Mouse (Mus musculus) CH12F3 (cell line): Measurements from ENCODE around the gene Acp7.

Experiments used
- in situ Hi-C: fragments of 300-500 bp; cut with MboI; formaldehyde crosslinking; loops from 2 replicates; pipeline ENCODE4 v1.14.3; 2020; ENCODE audit warnings: low sequenced_read_pairs

The Acp7 gene

DNA sequence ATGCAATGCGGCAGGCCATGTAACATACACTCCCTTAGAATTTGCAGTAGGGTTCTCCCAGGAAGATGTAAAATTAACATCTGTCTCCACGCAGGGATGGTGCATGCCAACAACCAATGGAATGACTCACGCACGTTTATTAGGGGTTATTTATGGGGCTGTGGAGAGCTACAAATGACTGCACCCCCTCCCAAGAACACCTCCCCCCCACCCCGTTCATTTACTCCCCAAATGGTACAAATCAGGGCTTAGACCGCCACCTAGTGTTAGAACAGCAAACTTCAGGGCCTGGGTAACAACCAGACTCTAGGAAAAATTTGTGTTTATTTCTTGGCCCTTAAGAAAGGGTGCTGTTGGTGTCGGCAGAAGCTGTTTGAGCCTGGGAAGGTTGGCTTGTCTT lies 29.5 kb downstream of the Acp7 start:
- in situ Hi-C loops = no loop called here

DNA sequence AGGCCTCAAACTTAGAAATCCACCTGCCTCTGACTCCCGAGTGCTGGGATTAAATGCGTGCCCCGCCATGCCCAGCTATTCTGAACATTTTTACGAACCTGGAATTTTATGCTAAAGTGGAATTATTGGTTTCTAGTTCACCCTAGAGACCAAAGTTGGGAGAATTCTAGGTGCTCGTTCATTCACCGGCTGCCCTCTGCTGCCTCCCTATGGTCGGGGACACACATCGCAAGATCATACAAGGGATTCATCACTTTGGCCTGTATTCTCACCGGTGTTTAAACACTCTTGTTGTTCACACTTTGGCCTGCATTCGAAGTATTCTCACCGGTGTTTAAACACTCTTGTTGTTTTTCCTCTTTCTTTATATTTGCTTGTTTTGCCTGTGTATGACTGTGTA lies 30.1 kb downstream of the Acp7 start:
- in situ Hi-C loops = no loop called here

DNA sequence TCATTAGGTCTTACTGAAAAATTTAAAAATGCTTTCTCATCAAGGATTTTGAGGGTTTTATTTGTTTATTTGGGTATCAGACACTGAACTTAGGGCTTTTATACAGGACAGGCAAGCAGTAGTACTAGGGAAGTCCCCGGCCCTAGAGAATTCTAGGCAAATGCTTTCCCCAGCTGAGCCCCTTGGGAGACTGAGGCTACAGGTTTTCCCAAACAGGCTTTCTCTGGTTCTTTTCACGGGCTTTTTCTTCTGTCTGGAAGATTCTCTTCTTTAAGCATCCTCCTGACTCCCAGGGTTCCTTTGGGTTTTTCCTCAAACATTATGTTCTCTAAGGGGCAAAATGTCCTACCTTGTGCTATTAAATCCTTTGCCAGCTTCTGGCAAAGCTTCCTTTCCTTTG lies 32.2 kb downstream of the Acp7 start:
- in situ Hi-C loops = no loop called here

DNA sequence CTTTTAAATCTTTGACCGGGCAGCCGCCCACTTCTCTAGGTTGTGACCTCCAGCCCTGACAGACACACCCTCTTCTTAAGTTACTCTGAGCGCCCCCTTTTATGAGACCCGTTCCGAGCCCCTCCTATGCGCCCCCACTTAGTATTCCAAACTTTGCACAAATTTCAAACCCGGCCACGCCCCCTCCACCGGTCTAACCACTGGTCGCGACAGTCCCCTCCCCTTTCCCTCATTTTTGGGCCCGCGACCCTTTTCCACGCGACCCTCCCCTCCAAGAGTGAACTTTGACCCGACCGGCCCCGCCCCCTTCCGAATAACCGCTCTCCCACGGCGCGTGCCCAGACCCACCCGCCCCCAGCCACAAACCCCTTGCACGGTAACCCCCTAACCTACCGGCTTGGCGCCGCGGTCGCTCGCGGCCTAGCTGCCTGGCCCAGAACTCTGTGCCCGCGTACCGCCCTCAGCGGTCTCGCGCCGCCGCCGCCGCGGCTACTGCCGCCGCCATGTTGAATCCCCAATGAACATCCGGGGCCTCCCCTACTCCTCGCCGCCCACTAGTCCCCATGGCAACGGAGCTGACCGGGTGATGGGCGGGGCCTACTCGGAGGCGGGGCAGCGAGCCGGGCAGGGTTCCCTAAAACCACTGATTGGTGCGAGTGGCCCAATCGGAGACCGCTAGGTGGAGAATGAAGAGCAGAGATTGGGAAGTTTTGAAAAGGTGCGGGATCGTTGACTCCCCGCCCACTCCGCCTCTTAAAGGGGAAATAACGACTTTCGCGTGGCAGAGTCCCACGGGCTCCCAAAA lies 33.3 kb downstream of the Acp7 start, which contains the start of the genes Samd4b and Pak4:
Gene Samd4b (minus strand): TSS at position 503 of the 805 bp plus-strand sequence.
Gene Pak4 (minus strand): TSS at position 544 of the 805 bp plus-strand sequence.
- in situ Hi-C loops = no loop called here

DNA sequence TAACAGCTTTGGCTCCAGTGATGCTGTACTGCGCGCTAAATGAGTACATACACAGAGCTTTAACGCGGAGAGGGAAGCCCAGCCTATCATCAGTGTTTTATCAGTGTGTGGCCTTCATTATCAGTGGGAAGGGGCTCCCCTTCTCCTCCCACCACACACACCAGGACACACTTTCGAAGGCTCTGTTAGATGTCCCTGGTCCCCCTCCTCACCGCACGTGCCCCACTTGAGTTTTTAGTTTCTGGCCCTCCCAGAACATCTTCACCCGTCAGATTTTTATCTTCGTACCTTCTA lies 33.9 kb downstream of the Acp7 start:
- in situ Hi-C loops = no loop called here

DNA sequence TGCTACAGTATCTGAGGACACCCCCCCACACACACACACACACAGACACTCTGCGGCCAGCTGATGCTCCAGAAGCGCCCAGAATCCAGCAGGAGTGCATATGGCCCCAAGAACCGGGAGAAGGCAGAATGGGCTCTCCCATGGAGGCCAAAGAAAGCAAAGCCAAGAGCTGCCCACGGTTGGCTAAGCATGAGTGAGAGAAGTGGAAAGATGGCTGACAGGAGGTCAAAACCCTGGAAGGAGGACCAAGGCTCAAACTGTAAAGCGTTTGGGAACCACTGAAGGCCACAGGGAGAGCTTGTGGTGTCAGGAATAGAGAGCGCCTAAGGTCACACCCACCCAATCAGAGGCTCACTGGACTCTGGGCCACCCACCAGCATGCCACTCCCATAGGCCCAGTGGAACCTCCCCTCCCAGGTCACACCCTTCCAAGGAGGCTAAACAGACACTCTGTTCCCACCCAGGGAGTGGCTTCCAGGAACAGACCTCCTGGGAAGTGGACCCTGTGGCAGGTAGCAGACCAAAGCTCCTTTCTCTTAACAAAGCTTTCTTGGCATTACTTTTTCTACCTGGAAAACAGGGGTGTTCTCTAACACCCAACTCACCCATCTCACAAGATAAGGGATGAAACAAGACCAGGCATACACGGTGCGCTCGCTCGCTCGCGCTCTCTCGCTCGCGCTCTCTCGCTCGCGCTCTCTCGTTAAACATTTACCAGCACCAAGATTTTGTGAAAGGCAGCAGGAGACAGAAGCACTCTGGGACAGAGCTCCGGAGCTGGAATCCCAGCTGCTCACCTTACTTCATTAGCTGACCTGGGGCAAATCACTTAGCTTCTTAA lies 34.5 kb downstream of the Acp7 start:
- in situ Hi-C loops = no loop called here

DNA sequence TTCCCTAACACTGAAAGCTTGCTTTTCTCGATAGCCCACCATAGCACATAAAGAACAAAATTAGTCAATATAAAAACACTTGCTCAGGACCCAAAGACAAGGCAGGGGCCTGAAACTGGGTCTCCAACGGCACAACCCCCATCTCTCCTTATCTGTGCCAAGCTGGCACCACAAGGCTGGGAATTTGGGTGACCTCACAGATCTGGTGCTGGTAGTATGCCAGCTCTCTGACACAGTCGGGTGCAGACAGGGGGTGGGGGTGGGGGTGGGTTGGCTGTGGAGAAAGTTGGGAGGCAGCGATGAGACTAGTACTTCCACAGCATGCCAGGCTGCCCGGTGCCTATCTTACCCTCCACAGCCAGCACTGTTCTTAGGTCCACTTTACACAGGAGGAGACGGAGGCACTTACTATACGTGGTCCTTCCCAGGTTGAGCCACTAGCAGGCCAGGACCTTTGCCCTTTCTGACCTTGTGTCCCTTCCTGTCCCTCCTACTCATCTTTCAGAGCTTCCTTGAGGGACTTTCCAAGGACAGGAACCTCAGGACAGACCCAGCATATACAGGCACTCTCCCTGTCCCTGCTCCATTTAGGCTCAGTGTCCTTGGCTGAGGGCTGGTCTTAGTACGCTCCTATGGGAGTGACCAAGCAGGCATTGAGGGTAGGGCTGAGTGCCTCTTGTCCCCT lies 35.2 kb downstream of the Acp7 start:
- in situ Hi-C loops = no loop called here

DNA sequence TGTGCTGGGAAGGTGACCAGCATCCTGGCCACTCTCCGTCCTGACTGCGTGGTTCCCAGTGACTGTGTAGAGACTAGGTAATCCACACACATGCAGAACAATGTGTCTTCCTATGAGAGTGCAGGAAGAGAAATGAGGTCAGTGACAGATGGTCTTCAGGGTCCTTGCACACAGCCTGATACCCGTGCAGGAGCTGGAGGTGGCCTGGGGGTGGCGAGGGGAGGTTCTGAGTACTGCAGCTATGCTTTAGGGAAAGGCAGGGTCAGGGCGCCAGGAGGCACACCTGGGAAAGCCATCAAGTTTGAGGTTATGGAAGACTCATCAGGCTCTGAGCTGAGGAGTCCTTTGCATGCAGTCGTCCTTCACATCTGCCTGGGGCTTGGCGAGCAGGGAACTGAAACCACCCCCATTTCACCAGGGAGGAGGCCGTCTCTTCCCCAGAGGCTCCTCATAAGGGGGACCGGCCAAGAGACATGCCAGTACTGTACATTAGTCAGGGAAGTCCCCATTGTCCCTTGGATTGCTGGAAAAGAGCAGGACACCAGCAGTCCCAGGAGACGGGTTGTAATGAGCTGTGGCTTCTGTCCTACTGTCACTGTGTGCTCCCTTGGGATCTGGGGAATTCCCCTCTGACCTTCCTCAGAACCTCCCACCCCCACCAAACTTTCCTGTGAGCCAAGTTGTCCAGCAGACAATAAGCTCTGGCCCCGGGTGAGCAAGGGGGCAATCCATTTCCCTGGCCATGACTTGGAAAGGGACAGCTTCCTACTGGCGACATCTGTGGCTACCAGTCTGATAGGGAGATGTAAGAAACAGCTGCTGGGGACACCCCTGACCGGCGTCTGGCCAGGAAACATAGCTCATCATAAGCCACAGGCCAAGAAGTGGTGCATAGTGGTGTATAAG lies 37.7 kb downstream of the Acp7 start:
- in situ Hi-C loops = no loop called here

DNA sequence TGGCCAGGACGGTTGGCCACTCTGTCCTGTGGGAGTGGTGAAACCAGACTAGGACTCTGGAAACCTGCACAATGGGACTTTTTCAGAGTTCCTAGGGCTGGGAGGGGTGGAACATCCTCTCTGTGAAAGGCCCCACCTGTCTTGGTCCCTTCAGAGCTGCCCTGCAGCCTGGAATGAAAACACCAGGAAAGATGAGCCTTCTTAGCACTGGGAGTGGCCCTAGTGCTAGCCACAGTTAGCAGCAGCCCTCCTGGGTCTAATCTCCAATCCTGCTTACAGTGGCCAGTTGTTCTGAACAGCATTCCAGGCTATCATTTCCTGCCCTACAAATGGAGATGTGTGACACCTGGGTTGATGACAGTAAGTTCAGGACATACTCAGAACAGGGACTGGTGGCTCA lies 39.3 kb downstream of the Acp7 start:
- in situ Hi-C loops = no loop called here

DNA sequence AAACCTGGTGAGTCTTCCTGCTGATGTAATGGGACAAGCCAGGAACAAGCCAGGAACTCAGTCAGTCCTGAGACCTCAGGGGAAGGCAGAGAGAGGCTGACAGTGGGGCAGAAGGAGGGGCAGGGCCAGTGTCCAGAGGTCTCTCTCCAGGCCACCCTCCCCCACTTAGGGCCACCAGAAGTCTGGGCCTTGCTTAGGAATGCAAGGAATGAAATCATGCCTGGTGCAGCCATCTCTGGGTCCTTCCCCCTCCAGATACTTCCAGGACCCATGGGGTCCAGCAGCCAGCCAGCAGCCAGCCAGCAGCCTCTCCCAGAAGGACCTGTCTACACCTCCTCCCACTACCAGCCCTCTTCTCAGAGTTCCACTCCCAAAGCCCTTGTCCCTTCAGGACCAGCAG lies 43.5 kb downstream of the Acp7 start:
- in situ Hi-C loops = no loop called here

DNA sequence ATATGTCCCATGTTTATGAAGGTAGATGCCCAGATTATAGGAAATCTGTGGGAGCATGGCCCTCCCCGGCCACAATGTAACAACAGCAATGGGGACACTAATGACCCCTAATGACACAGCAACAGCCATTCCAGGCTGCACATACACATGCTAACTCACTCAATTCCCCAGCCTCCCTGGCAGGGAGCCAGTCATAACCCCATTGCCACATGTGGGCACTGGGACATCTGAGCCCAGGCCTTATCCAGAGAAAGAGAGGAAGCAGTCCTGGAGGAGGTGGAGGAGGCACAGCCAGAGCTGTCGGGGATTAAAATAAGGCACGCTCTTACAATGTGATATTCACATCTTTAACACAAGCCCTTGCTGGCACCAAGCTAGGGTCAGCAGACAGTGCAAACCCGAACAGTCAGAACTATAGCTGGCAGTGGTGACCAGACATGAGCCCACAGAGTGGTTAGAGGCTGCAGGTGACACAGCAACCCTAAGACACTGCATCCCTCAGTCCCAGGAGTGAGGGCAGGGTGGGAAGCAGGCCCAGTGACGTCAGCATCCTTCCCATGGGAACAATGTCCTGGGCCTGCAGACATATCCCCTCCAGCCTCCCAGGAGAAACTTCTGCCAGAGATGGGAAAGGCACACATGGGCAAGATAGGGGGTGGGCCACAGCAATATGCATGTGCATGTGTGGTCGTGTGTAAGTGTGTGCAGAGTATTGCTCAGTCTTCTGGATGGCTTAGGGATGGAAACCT lies 44.3 kb downstream of the Acp7 start:
- in situ Hi-C loops = no loop called here

DNA sequence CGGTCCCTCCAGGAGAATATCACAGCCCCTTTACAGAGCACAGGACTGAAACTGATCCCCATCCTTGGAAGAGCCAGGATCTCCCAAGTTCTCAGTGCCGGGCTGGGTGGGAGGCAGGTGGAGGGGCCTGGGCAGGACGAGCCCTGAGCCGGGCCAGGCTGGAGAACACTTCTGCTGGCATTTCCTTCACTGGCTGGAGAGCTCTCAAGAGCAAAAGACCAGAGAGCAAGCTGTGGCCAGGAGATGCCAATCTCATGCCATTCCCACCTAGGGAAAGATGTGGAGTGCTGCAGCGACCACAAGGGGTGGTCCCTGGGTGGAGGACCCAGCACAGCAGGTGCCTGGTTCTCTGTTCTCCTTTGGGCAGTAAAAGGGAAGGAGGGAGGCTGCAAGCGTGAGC lies 46.1 kb downstream of the Acp7 start:
- in situ Hi-C loops = no loop called here

DNA sequence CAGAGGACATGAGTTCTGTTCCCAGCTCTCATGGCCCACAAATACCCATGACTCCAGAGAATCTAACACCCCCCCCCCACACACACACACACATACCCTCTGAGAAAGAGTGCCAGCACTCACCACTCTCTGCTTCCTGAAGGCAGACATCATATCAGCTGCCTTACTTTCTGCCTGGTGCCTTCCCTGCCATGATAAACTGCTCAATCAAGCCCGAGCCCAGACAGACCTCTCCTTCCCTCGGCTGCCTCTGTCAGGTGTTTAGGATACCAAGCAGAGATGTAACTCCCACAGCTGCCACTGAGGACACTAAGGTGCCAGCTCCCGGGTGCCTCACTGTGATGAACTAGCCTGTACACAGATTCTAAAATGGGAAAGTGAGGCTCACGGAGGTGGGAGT lies 46.7 kb downstream of the Acp7 start:
- in situ Hi-C loops = no loop called here

DNA sequence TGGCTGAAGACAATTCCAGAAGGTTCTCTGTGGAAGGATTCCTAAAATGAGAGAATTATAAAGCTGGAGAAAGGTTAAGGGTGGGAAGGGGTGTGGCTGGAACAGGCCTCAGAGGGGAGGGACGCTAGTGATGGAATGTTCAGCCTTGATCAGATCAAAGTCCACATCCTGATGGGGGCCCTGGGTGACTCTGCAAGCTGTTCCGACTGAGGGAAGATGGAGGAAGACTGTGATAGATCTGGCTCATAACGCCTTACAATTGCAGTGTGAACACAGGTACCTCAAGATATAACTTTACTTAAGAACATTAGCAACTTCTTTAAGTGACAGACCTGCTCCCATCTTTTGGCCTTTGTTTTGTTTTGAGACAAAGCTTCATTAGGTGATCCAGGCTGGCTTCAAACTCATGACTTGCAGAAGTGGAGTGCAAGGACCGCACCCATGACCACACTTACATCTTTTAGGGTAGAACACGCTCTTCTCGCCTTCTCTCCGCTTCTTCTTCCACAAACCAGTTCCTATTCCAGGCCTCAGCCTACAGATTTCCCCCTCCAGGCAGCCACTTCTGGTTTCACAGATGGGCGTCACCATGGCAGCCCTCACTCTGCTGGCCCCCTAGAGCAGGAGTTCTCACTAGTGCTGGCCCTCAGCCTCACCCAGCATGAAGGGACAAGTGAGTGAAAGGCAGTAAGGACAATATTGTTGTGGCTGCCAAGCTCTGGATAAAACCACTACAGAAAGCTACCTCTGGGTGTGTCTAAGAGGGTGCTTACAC lies 47.4 kb downstream of the Acp7 start:
- in situ Hi-C loops = no loop called here

DNA sequence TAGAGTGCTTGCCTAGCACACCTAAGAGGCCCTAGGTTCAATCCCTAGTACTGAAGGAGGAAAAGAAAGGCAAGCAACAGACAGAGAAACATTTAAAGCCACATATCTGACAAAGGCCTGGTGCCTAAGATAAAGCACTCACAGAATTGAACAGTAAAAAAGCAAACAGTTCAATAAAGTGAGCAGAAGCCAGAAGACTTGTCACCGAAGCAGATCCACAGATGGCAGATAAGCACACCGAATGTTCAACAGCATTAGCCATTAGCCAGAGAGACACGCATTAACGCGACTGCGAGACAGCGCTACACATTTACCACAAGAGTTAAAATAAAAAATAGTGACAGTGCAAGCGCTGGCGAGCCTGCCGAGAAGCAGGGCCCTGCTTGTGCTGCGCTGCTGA lies 48.3 kb downstream of the Acp7 start:
- in situ Hi-C loops = no loop called here

DNA sequence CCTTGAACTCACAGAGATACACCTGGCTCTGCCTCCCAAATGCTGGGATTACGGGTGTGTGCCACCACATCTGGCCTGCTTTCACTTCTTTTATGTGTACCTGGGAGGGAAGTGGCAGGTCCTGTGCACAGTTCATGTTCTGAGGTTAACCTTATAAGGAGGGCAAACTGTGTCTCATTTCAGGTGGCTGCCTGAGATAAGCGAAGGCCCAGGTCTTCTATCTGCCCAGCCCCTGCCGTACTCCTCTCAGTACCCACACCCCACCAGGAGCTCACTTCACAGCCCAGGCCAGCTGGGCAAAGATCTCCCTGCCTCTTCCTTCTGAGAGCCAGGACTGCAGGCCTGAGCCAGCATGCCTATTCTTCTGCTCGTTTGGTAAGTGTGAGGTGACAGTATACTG lies 49.4 kb downstream of the Acp7 start:
- in situ Hi-C loops = no loop called here

DNA sequence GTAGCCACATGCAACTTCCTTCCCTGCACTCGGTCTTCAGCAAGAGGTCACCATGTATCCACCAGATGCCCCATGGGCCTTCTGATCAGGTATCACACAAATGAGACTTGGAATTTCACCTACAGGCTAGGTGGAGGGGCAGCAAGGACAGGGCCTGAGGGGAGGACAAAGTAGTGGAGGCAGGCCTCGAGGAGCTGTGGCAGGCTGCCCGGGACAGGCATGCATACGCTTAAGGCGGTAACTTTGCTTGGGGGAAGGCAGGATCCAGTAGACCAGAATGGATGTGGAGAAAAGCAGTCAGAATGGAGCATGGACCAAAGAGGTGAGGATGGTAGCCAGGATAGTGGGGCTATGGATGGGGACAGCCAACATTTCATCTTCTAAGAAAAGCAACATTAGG lies 51.3 kb downstream of the Acp7 start:
- in situ Hi-C loops = no loop called here

DNA sequence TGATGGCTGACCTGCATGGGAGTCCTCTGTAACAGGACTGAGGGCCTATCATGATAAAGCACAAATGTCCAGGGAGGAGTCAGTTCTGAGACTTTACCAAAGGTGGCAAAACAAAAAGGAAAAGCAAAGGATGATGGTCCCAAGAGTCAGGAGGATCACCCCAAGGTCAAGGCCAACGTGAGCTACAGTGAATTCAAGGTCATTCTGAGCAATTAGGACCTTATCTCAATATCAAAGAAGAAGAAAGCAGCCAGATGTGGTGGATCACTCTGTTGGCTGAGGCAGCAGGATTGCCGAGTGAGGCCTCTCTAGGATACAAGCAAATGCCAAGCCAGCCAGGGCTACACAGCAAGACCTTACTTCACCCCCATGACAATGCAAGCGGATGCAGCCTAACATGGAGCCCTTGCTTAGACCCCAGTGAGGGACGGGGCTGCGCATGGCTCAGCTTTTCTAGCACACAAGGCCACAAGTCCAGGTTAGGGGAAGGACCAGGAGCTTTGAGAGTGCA lies 52.5 kb downstream of the Acp7 start:
- in situ Hi-C loops = no loop called here
